Mouse (Mus musculus) midbrain, embryonic 16.5 days (tissue): ENCODE results near the gene Mcrs1. TPM values are rescaled to one million over a fixed set of nuclear protein-coding genes. Genes with fewer than 3 reads are reported as not detected.

Source experiments
- ATAC-seq: fragments of 200-750 bp; cut with Nextera tagmentation; 2 replicates; pipeline ENCODE4 v1.8.0; 2017; ENCODE audit warnings: moderate TSS enrichment
- H3K27ac ChIP-seq: fragments of 300-500 bp; sonication (generic); 2 replicates; pipeline ENCODE4 v1.5.1; 2014; ENCODE audit warnings: mild to moderate bottlenecking, low read length, mixed read lengths
- H3K27me3 ChIP-seq: fragments of 300-500 bp; sonication (generic); 2 replicates; pipeline ENCODE4 v1.6.1; 2014; ENCODE audit warnings: low read depth, low read length, mixed read lengths; ENCODE audit not compliant: control insufficient read depth, insufficient read depth
- H3K36me3 ChIP-seq: fragments of 300-500 bp; sonication (generic); 2 replicates; pipeline ENCODE4 v1.6.1; 2014; ENCODE audit warnings: mild to moderate bottlenecking, low read length, moderate library complexity, mixed read lengths; ENCODE audit not compliant: control insufficient read depth, insufficient read depth
- H3K4me1 ChIP-seq: fragments of 300-500 bp; sonication (generic); 2 replicates; pipeline ENCODE4 v1.6.1; 2014; ENCODE audit warnings: mild to moderate bottlenecking, low read length, mixed read lengths; ENCODE audit not compliant: control insufficient read depth, insufficient read depth
- H3K4me2 ChIP-seq: fragments of 300-500 bp; sonication (generic); 2 replicates; pipeline ENCODE4 v1.6.1; 2014; ENCODE audit warnings: mild to moderate bottlenecking, low read length, mixed read lengths
- H3K4me3 ChIP-seq: fragments of 300-500 bp; sonication (generic); 2 replicates; pipeline ENCODE4 v1.5.1; 2014; ENCODE audit warnings: low read depth, mild to moderate bottlenecking, low read length, moderate library complexity, mixed read lengths
- H3K9ac ChIP-seq: fragments of 300-500 bp; sonication (generic); 2 replicates; pipeline ENCODE4 v1.6.1; 2014; ENCODE audit warnings: low read depth, low read length, mixed read lengths
- H3K9me3 ChIP-seq: fragments of 300-500 bp; sonication (generic); replicated peaks from 2 replicates; pipeline ENCODE4 v1.6.1; 2014; ENCODE audit warnings: mild to moderate bottlenecking, low read length, mixed read lengths; ENCODE audit not compliant: control insufficient read depth, poor library complexity, severe bottlenecking
- WGBS: fragments of 180-500 bp; shearing (Covaris S2); extraction: QIAGEN DNeasy Blood & Tissue Kit; methylation state at CpG from one replicate; pipeline ENCODE4 v1.1.7; 2014; 5-methylcytosine and 5-hydroxymethylcytosine counted together
- polyA plus RNA-seq: library from polyadenylated mRNA; unstranded; fragments of >200 nt; fragmentation: Nextera tagmentation; extraction: Ambion mirVana; gene quantifications from 2 replicates; pipeline ENCODE4 v1.2.1, GENCODE M21; 2015

The Mcrs1 gene
- polyA plus RNA-seq = 209 and 211 TPM in 2 replicates

DNA sequence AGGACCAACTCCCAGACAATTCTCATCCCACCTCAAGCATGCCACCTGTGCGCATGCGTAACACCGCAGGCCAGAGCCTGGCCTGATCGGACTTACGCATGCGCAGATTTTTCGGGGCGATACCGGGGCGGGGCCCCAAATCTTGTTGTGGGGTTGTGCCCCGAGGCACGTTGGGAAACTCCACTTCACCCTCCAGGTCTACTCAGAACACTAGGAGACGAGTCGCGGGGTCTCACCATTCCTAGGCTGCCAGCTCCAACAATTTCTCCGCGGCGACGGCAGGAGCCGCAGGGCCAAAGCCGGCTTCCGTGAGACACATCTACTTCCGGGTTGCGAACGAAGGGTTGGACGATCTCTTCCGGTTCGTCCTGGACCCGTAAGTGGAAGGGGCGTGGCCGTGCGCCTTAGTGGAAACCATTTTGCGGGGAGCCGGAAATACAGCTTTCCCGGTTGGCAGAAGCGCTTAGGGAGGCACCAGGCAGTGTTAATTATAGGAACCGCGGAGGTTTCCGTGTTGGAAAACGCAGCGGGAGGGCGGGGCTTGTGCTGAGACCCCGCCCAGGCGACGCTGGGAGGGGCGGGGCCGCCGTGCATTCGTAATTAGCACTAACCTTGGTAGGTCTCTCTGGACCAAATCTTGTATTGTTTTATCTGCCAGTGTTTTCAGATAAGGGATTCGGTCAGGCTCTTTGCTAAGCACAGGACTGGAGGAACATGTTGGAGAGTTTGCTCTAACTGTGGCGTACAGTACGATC, at the start of gene Mcrs1:
TSS of gene Mcrs1 (minus strand) at position 336 of the 755 bp plus-strand sequence.
- peak within 1 kb of the TSS; percentile 97 for H3K27ac ChIP-seq
- H3K4me2 ChIP-seq = peak within 1 kb of the TSS; percentile 91
- H3K9ac ChIP-seq = peak within 1 kb of the TSS; percentile 79
- under 1% methylated on average over 52 of the region's 52 CpGs for WGBS
- ATAC-seq = peak; percentile 94
- H3K36me3 ChIP-seq = peaks cover 9% of the 10 kb centered on the region
- no peaks in the 10 kb centered on the region for H3K27me3 ChIP-seq
- peak within 1 kb of the TSS; percentile 63 for H3K4me3 ChIP-seq
- H3K9me3 ChIP-seq = no peaks in the 10 kb centered on the region
- peaks cover 12% of the 10 kb centered on the region for H3K4me1 ChIP-seq

GRCm38 (mm10) chr15:99296213-99296612, 44.5 kb upstream of the Mcrs1 start:
- peak overlapping the region; percentile 81 for H3K4me2 ChIP-seq
- no peaks in the 10 kb centered on the region for H3K27me3 ChIP-seq
- peak overlapping the region; percentile 82 for H3K4me3 ChIP-seq
- no peaks in the 10 kb centered on the region for H3K9me3 ChIP-seq
- peaks cover 20% of the 10 kb centered on the region for H3K4me1 ChIP-seq
- no peak for ATAC-seq
- WGBS = 39% methylated on average over 5 of the region's 5 CpGs
- no peaks in the 10 kb centered on the region for H3K36me3 ChIP-seq
- H3K27ac ChIP-seq = peak overlapping the region; percentile 94; the same call in 1 of the 2 replicates
- H3K9ac ChIP-seq = peak overlapping the region; percentile 85

DNA sequence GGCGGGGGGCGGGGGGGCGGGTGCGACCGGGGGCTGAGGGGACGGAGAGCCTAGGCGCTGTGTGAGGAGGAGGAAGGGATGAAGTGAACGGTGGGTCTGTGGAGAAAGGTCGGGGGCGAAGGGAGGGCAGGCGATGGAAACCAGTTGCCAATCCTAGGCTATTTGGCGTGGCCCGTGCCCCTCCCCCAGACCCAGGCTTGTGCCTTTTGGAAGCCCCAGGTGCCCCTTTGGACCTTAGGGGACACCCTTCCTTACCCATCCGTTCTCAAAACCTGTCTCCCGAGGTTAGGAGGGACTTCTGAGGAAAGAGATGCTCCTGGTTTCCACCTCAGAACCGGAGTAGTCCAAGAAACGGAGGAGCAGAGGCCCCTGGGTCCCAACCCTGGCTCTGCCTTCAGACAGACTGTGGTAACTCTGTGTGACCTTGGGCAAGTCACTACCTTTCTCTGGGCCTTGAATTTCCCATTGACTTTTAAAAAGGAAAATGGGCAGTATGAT, 43.8 kb upstream of the Mcrs1 start, which contains the start of gene Fam186b:
TSS of gene Fam186b (minus strand) at position 405 of the 498 bp plus-strand sequence.
- Histone ChIP-seq H3K27me3 (no peaks in the 10 kb centered on the region), H3K36me3 (no peaks in the 10 kb centered on the region), H3K4me1 (peaks cover 20% of the 10 kb centered on the region), H3K4me2 (peak within 1 kb of the TSS; percentile 81), H3K9ac (peak within 1 kb of the TSS; percentile 85), H3K4me3 (peak within 1 kb of the TSS; percentile 82), H3K9me3 (no peaks in the 10 kb centered on the region), H3K27ac (peak within 1 kb of the TSS; percentile 94)
- 4% methylated on average over 12 of the region's 17 CpGs for whole genome bisulfite sequencing
- ATAC-seq = peak; percentile 63

GRCm38 (mm10) chr15:99294813-99295374, 43.1 kb upstream of the Mcrs1 start, which contains the start of gene Prpf40b:
Gene Prpf40b (plus strand): TSS chr15:99295087.
- WGBS = under 1% methylated on average over 50 of the region's 64 CpGs
- Histone ChIP-seq H3K4me1 (peaks cover 20% of the 10 kb centered on the region), H3K27me3 (no peaks in the 10 kb centered on the region), H3K27ac (peak within 1 kb of the TSS; percentile 94), H3K4me3 (peak within 1 kb of the TSS; percentile 82), H3K4me2 (peak within 1 kb of the TSS; percentile 81), H3K36me3 (no peaks in the 10 kb centered on the region), H3K9me3 (no peaks in the 10 kb centered on the region), H3K9ac (peak within 1 kb of the TSS; percentile 85)
- ATAC-seq = peak; percentile 96

GRCm38 (mm10) chr15:99294287-99294686, 42.5 kb upstream of the Mcrs1 start:
- WGBS = 30% methylated on average over 16 of the region's 16 CpGs
- peak overlapping the region; percentile 63 for H3K4me2 ChIP-seq
- no peak; the same call in 1 of the 2 replicates for ATAC-seq

DNA sequence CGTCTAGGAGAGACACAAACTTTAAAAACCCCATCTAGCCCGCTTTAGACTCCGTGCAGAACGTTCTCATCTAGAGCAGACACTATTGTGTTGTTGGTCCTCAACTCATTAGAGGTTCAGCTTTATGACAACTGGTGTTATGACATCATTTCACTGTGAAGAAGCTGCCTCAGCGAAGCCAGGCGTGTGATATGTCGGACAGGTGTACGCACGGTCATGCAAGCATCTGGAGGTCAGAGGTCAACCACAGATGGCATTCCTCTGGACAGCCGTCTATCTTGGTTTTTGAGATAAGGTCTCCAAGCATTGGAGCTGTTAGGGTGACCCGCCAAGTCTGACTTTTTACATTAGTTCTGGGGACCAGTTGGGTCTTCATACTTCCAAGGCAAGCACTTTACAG, 38.8 kb upstream of the Mcrs1 start:
- no peaks in the 10 kb centered on the region for H3K27me3 ChIP-seq
- H3K27ac ChIP-seq = no peak overlapping the region
- no peak overlapping the region for H3K4me3 ChIP-seq
- H3K9ac ChIP-seq = no peak overlapping the region
- H3K36me3 ChIP-seq = no peaks in the 10 kb centered on the region
- H3K4me2 ChIP-seq = no peak overlapping the region
- H3K9me3 ChIP-seq = no peaks in the 10 kb centered on the region
- no peak for ATAC-seq
- peaks cover 6% of the 10 kb centered on the region for H3K4me1 ChIP-seq
- 93% methylated on average over 11 of the region's 11 CpGs for WGBS

More at GRCm38 (mm10) chr15:99294287-99294686, 42.5 kb upstream of the Mcrs1 start:
- H3K9me3 ChIP-seq = no peaks in the 10 kb centered on the region
- peak overlapping the region; percentile 94; the same call in 1 of the 2 replicates for H3K27ac ChIP-seq
- H3K4me3 ChIP-seq = peak overlapping the region; percentile 82
- no peaks in the 10 kb centered on the region for H3K27me3 ChIP-seq
- H3K36me3 ChIP-seq = no peaks in the 10 kb centered on the region
- H3K4me1 ChIP-seq = peaks cover 20% of the 10 kb centered on the region
- H3K9ac ChIP-seq = peak overlapping the region; percentile 85

GRCm38 (mm10) chr15:99285189-99285535, 33.4 kb upstream of the Mcrs1 start:
- H3K27me3 ChIP-seq = no peaks in the 10 kb centered on the region
- H3K9me3 ChIP-seq = no peaks in the 10 kb centered on the region
- no peak for ATAC-seq
- no peak overlapping the region for H3K9ac ChIP-seq
- WGBS = 62% methylated on average over 8 of the region's 8 CpGs
- no peak overlapping the region for H3K27ac ChIP-seq
- no peak overlapping the region for H3K4me2 ChIP-seq
- H3K36me3 ChIP-seq = no peaks in the 10 kb centered on the region
- no peaks in the 10 kb centered on the region for H3K4me1 ChIP-seq
- H3K4me3 ChIP-seq = no peak overlapping the region

GRCm38 (mm10) chr15:99284527-99285188, 32.9 kb upstream of the Mcrs1 start:
- Histone ChIP-seq H3K27me3 (no peaks in the 10 kb centered on the region), H3K9ac (no peak overlapping the region), H3K9me3 (no peaks in the 10 kb centered on the region), H3K36me3 (no peaks in the 10 kb centered on the region), H3K4me2 (no peak overlapping the region), H3K27ac (no peak overlapping the region), H3K4me3 (no peak overlapping the region), H3K4me1 (no peaks in the 10 kb centered on the region)
- no peak for ATAC-seq
- WGBS = 53% methylated on average over 14 of the region's 14 CpGs
